Mouse (Mus musculus): ENCODE results near the gene Dynlrb2. TPM values are rescaled to one million over a fixed set of nuclear protein-coding genes. Genes with fewer than 3 reads are reported as not detected.

Dynlrb2 gene
- polyA plus RNA-seq, 1 experiment from 2014 or later = 2.5 TPM

DNA sequence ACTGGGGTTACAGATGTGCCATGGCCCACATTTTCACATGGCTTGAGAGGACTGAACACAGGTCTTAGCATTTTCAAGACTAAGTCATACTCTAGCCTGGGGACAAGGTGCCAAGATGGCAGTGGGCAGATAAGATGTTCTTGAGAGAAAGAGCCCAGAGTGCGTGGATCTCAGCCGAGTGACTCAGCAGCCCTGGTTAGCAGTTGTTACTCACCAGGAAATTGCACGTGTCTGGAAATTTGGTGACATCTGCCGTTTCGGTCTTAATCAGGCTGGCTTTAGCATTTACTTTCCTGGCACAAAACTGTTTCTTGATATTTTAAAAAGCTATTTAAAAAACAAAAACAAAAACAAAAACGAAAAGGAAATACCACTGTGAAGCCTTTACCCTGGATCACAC lies 47.5 kb downstream of the Dynlrb2 start:
- Histone ChIP-seq H3K4me3 (ENCODE audit: low read depth, low read length) (no peak overlapping the region), H3K27me3 (ENCODE audit: control insufficient read depth, insufficient read depth, low read length) (no peaks in the 10 kb centered on the region), H3K27ac (ENCODE audit: low read depth, low read length) (no peak overlapping the region), H3K9me3 (ENCODE audit: control insufficient read depth, low read length) (no peaks in the 10 kb centered on the region), H3K4me2 (ENCODE audit: low read depth, low read length, severe bottlenecking) (no peak overlapping the region), H3K36me3 (ENCODE audit: control insufficient read depth, insufficient read depth, low read length) (no peaks in the 10 kb centered on the region), H3K9ac (ENCODE audit: low read length) (no peak overlapping the region), H3K4me1 (replicated peaks; ENCODE audit: control insufficient read depth, insufficient read depth, low read length) (no peaks in the 10 kb centered on the region)
- WGBS = 88% methylated on average over 6 of the region's 6 CpGs
- DNase-seq (ENCODE audit: low spot score) = no peak
- no peak for ATAC-seq (replicated peaks; ENCODE audit: low FRiP score)

- Histone ChIP-seq H3K27ac (ENCODE audit: low read depth, low read length) (no peak overlapping the region), H3K27me3 (ENCODE audit: control insufficient read depth, insufficient read depth, low read length) (no peaks in the 10 kb centered on the region), H3K9me3 (ENCODE audit: control insufficient read depth, low read length) (no peaks in the 10 kb centered on the region), H3K4me2 (ENCODE audit: low read depth, low read length, severe bottlenecking) (no peak overlapping the region), H3K4me3 (ENCODE audit: low read depth, low read length) (no peak overlapping the region), H3K9ac (ENCODE audit: low read length) (no peak overlapping the region), H3K36me3 (ENCODE audit: control insufficient read depth, insufficient read depth, low read length) (no peaks in the 10 kb centered on the region), H3K4me1 (replicated peaks; ENCODE audit: control insufficient read depth, insufficient read depth, low read length) (no peaks in the 10 kb centered on the region)
- WGBS = 96% methylated on average over 3 of the region's 3 CpGs
- ATAC-seq (replicated peaks; ENCODE audit: low FRiP score) (no peak), DNase-seq (ENCODE audit: low spot score) (no peak)
These were observed 48.0 kb downstream of the Dynlrb2 start for GRCm38 (mm10) chr8:116552778-116553177.

Other genes starting within 250 kb of the Dynlrb2 start
- gene Cdyl2, start 228.0 kb downstream of the Dynlrb2 start, polyA plus RNA-seq (2014; fragmentation: Nextera tagmentation; extraction: Ambion mirVana) = 8.3 and 9.0 TPM in 2 replicates

All from forebrain, embryonic 11.5 days (tissue).